Mouse (Mus musculus) liver, embryonic 16.5 days (tissue): Measurements from ENCODE around the gene Htr2b. TPM values are rescaled to one million over a fixed set of nuclear protein-coding genes. Genes with fewer than 3 reads are reported as not detected.
A peak's percentile ranks its signal among the peaks of the same experiment; 100 is the strongest.

Experiments
- ATAC-seq: fragments of 200-750 bp; cut with Nextera tagmentation; 2 replicates; pipeline ENCODE4 v1.8.0; 2017; ENCODE audit warnings: low read depth, mild to moderate bottlenecking, moderate number of reproducible peaks, moderate library complexity
- H3K27ac ChIP-seq: fragments of 300-500 bp; sonication (generic); 2 replicates; pipeline ENCODE4 v1.5.1; 2014; ENCODE audit warnings: mild to moderate bottlenecking, low read length
- H3K27me3 ChIP-seq: fragments of 300-500 bp; sonication (generic); 2 replicates; pipeline ENCODE4 v1.6.1; 2014; ENCODE audit warnings: low read depth, low read length, mixed read lengths; ENCODE audit not compliant: control insufficient read depth, insufficient read depth
- H3K36me3 ChIP-seq: fragments of 300-500 bp; sonication (generic); 2 replicates; pipeline ENCODE4 v1.6.1; 2014; ENCODE audit warnings: mild to moderate bottlenecking; ENCODE audit not compliant: control insufficient read depth, insufficient read depth
- H3K4me1 ChIP-seq: fragments of 300-500 bp; sonication (generic); 2 replicates; pipeline ENCODE4 v1.6.1; 2014; ENCODE audit warnings: low read depth, low read length, mixed read lengths; ENCODE audit not compliant: control insufficient read depth
- H3K4me2 ChIP-seq: fragments of 300-500 bp; sonication (generic); 2 replicates; pipeline ENCODE4 v1.6.1; 2014; ENCODE audit warnings: low read depth, low read length, mixed read lengths
- H3K4me3 ChIP-seq: fragments of 300-500 bp; sonication (generic); 2 replicates; pipeline ENCODE4 v1.5.1; 2014; ENCODE audit warnings: low read depth, mild to moderate bottlenecking, low read length
- H3K9ac ChIP-seq: fragments of 300-500 bp; sonication (generic); 2 replicates; pipeline ENCODE4 v1.6.1; 2014; ENCODE audit warnings: low read depth, low read length
- H3K9me3 ChIP-seq: fragments of 300-500 bp; sonication (generic); replicated peaks from 2 replicates; pipeline ENCODE4 v1.6.1; 2016; ENCODE audit warnings: low read length; ENCODE audit not compliant: control insufficient read depth
- WGBS: fragments of 180-500 bp; shearing (Covaris S2); extraction: QIAGEN DNeasy Blood & Tissue Kit; methylation state at CpG from one replicate; pipeline ENCODE4 v1.1.7; 2014; ENCODE audit not compliant: insufficient replicate concordance; 5-methylcytosine and 5-hydroxymethylcytosine counted together
- polyA plus RNA-seq: library from polyadenylated mRNA; unstranded; fragments of >200 nt; fragmentation: Nextera tagmentation; extraction: Ambion mirVana; gene quantifications from 2 replicates; pipeline ENCODE4 v1.2.1, GENCODE M21; 2015

The Htr2b gene
- polyA plus RNA-seq, result 0.06 and 0.18 TPM in 2 replicates

DNA sequence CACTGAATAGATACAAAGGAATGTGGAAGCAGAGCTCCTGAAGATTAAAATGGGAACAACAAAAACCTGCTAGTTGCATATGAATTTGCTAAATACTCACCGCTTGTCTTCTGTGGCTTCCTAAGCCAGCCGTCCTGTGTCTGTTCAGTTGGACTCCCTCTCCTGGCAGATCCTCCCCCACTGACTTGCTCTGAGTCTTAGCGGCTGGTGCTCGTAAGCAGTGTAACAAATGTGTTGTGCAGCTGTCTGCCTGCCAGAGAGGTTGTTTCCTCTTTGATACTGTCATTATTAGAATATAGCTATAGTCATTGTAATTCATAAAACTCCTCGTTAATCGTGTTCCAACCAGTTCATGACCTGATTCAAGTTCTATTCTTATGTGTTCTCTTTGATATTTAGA, at the start of gene Htr2b:
Gene Htr2b (minus strand): TSS at position 192 of the 400 bp plus-strand sequence.
- Histone ChIP-seq H3K27me3 (no peaks in the 10 kb centered on the region), H3K27ac (no peak within 1 kb of the TSS), H3K9ac (no peak within 1 kb of the TSS), H3K4me2 (no peak within 1 kb of the TSS), H3K36me3 (peaks cover 8% of the 10 kb centered on the region; the same call in 1 of the 2 replicates), H3K9me3 (no peaks in the 10 kb centered on the region), H3K4me1 (no peaks in the 10 kb centered on the region), H3K4me3 (no peak within 1 kb of the TSS)
- ATAC-seq, result no peak
- WGBS, result 71% methylated on average over 6 of the region's 6 CpGs

DNA sequence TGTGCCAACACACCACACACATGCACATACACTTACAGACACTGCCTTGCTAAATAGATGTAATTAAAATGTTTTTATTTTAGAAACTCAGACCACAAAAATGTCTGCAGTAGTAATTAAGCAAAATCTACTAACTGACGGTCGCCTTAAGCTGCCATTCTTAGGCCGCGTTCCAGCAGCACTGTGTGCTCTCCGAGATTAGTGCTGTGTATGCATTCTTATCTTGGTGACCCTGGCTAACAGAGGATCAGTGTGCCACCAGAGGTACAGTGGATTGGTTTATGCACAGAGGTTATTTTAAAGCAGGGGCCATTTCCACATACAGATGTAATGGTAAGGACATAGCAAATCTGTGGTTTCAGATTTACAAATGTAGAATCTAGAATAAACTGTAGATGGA, 49.3 kb upstream of the Htr2b start:
- Histone ChIP-seq H3K4me1 (peaks cover 32% of the 10 kb centered on the region), H3K4me2 (peak overlapping the region; percentile 52), H3K27me3 (no peaks in the 10 kb centered on the region), H3K9me3 (no peaks in the 10 kb centered on the region), H3K27ac (peak overlapping the region; percentile 95), H3K9ac (peak overlapping the region; percentile 51), H3K36me3 (peaks cover 3% of the 10 kb centered on the region), H3K4me3 (no peak overlapping the region)
- WGBS, result 20% methylated on average over 5 of the region's 5 CpGs
- peak; percentile 91 for ATAC-seq

DNA sequence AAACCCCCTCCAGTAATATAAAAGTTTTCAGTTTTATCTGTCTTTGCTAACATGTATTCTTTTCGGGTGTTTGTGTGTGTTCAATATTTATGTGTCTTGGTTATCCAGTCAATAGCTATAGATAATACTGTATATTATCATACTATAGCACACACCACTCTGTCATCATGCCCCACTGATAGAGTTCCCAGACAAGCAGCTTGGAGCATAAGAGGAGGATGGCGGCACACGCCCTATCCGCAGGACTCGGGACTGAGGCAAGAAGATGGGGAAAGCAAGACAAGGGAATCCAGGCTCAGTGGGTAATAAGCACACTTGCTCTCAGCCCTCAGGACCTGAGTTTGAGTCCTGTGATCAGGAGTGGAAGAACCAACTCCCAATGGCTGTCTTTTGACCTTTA, 48.7 kb upstream of the Htr2b start:
- H3K27me3 ChIP-seq, result no peaks in the 10 kb centered on the region
- H3K4me2 ChIP-seq, result peak overlapping the region; percentile 52
- no peak overlapping the region for H3K4me3 ChIP-seq
- peak overlapping the region; percentile 95 for H3K27ac ChIP-seq
- peaks cover 3% of the 10 kb centered on the region for H3K36me3 ChIP-seq
- 32% methylated on average over 5 of the region's 5 CpGs for WGBS
- peak overlapping the region; percentile 33; the same call in 1 of the 2 replicates for H3K9ac ChIP-seq
- peak; percentile 95 for ATAC-seq
- H3K9me3 ChIP-seq, result no peaks in the 10 kb centered on the region
- H3K4me1 ChIP-seq, result peaks cover 36% of the 10 kb centered on the region

DNA sequence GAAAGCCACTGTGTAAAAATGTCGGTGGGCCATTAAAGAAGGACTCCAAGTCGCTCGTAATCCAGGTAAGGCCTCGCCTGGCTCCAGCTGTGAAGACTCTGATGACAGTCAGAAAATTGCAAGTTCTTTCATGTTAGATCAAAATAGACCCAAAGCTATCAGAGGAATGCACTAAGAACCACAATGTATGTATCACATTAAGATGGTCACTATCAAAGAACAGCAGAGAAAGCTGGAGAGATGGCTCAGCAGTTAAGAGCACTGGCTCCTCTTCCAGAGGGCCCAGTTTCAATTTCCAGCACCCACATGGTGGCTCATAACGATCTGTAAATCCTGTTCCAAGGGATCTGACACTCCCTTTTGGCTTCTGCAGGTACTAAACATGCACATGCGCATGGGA, 48.3 kb upstream of the Htr2b start:
- Histone ChIP-seq H3K4me1 (peaks cover 40% of the 10 kb centered on the region), H3K36me3 (peaks cover 3% of the 10 kb centered on the region), H3K9ac (no peak overlapping the region), H3K27ac (peak overlapping the region; percentile 95), H3K27me3 (no peaks in the 10 kb centered on the region), H3K4me3 (no peak overlapping the region), H3K4me2 (peak overlapping the region; percentile 52), H3K9me3 (no peaks in the 10 kb centered on the region)
- 43% methylated on average over 6 of the region's 6 CpGs for WGBS
- peak; percentile 66 for ATAC-seq

DNA sequence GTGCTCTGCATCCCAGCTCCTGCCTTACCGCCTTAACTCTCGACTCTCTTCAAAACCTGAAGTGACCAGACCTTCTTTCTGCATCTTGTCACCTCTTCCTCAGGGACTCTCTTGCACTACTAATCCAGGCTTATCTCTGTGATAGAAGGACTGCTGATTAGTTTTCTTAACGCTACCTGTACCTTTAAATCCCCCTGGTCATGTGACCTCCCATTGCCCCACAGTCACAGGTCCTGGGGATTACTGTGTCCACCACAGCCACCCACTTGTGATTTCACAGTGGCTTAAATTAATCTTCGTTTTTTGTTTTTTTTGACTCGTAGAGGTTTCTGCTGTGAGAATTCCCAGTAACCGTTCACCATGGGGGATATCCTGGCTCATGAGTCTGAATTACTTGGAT, 44.8 kb upstream of the Htr2b start:
- H3K4me1 ChIP-seq, result peaks cover 44% of the 10 kb centered on the region
- no peak overlapping the region for H3K4me3 ChIP-seq
- H3K36me3 ChIP-seq, result no peaks in the 10 kb centered on the region
- H3K4me2 ChIP-seq, result no peak overlapping the region
- no peak for ATAC-seq
- WGBS, result 86% methylated on average over 6 of the region's 6 CpGs
- no peaks in the 10 kb centered on the region for H3K9me3 ChIP-seq
- H3K27ac ChIP-seq, result no peak overlapping the region
- no peak overlapping the region for H3K9ac ChIP-seq
- no peaks in the 10 kb centered on the region for H3K27me3 ChIP-seq

DNA sequence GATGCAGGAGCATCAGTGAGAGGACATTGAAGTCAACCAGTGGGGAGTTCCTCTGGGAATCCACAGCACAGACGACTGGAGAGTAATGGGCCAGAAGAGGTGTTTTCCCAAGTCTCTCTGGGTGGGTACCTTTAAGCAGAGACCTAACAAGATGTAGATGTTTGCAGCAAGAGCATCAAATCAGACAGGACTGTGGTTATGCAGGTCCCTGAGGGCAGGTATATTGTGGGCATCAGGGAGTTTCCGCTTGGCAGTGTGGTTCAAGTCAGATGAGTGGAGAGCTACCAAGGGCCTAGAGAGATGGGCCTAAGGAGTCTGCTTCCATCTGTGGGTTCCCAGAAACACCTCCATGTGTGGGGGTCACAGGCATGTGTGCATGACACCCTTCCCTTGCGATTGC, 44.3 kb upstream of the Htr2b start:
- H3K4me3 ChIP-seq, result no peak overlapping the region
- H3K36me3 ChIP-seq, result no peaks in the 10 kb centered on the region
- H3K4me2 ChIP-seq, result 0 out of 2 replicates have a peak overlapping the region, but pooled peaks have one; percentile 83
- no peak overlapping the region for H3K9ac ChIP-seq
- no peak overlapping the region for H3K27ac ChIP-seq
- 72% methylated on average over 3 of the region's 3 CpGs for WGBS
- H3K27me3 ChIP-seq, result no peaks in the 10 kb centered on the region
- no peaks in the 10 kb centered on the region for H3K9me3 ChIP-seq
- peaks cover 40% of the 10 kb centered on the region for H3K4me1 ChIP-seq
- ATAC-seq, result no peak

DNA sequence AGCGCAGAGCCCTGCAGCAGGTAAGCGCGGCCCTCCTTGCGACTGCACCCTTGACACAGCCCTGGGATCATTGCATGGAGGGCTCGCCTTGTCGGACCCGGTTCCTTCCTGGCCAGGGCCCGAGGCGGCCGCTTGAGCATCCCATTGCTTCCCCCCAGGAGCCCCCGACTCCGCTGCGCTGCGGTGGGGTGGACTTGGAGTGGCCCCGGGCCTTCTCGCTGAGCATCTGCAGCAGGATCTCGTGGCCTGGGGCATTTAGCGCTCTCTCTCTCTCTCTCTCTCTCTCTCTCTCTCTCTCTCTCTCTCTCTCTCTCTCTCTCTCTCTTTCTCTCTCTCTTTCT, 43.0 kb upstream of the Htr2b start:
- ATAC-seq, result peak; percentile 20
- peak overlapping the region; percentile 83 for H3K4me2 ChIP-seq
- H3K36me3 ChIP-seq, result no peaks in the 10 kb centered on the region
- H3K9ac ChIP-seq, result peak overlapping the region; percentile 62
- H3K27me3 ChIP-seq, result no peaks in the 10 kb centered on the region
- H3K4me1 ChIP-seq, result peaks cover 29% of the 10 kb centered on the region
- under 1% methylated on average over 18 of the region's 18 CpGs for WGBS
- H3K9me3 ChIP-seq, result no peaks in the 10 kb centered on the region
- no peak overlapping the region for H3K27ac ChIP-seq
- H3K4me3 ChIP-seq, result peak overlapping the region; percentile 82

DNA sequence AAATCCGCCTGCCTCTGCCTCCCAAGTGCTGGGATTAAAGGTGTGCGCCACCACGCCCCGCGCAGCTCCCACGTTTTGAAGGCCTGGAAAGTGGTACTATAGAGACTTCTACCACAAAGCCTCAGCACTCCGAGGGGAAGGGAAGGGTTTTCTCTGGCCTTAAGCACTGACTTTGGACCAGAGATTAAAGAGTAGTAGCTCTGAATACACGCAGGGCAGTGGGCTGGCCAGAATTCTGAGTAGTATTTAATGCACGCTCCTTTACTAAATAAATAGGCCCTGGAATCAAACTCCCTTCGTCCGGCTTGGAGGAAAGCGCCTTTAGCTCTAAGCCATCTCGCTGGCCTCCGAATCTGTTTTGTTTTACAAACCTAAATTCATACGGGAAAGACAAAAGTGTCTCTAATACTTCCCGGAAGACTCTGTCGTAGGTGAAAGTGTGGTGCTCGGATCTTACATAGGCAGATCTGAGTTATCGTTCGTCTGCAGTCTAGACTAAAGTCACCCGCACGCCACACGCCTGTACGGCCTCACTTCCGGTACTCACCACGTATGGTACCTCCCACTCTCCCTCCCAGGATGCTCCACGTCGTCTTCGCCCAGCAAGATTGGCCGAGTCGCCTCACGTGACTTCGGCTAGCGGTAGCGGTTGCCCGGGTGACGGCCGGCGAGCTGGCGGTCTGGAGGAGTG, 42.5 kb upstream of the Htr2b start, which contains the start of gene Armc9:
Gene Armc9 (plus strand): TSS at position 648 of the 691 bp plus-strand sequence.
- ATAC-seq, result peak; percentile 100
- Histone ChIP-seq H3K9ac (peak within 1 kb of the TSS; percentile 64), H3K36me3 (no peaks in the 10 kb centered on the region), H3K4me1 (peaks cover 24% of the 10 kb centered on the region), H3K4me3 (peak within 1 kb of the TSS; percentile 82), H3K9me3 (no peaks in the 10 kb centered on the region), H3K27me3 (no peaks in the 10 kb centered on the region), H3K4me2 (peak within 1 kb of the TSS; percentile 83), H3K27ac (peak within 1 kb of the TSS; percentile 94)
- WGBS, result 2% methylated on average over 40 of the region's 40 CpGs

DNA sequence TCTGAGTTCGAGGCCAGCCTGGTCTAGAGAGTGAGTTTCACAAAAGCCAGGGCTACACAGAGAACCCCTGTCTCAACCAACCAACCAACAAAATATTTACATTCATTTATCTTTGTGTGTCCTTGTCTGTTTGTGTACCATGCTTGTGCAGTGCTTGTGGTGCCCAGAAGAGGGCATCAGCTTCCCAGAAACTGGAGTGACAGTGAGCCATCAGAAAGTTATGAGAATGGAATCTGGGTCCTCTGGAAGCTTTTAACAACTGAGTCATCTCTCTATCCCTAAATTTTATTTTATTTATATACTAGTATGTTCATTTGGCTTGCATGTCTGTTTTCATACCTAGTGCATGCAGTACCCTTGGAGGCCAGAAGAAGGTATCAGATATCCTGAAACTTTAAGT, 40.8 kb upstream of the Htr2b start:
- Histone ChIP-seq H3K4me1 (peaks cover 21% of the 10 kb centered on the region), H3K4me3 (no peak overlapping the region), H3K36me3 (no peaks in the 10 kb centered on the region), H3K9ac (no peak overlapping the region), H3K4me2 (no peak overlapping the region), H3K9me3 (no peaks in the 10 kb centered on the region), H3K27ac (no peak overlapping the region), H3K27me3 (no peaks in the 10 kb centered on the region)
- 71% methylated on average over 1 of the region's 1 CpGs for WGBS
- no peak for ATAC-seq
